Mouse (Mus musculus) adrenal gland, postnatal 14 days (tissue): ENCODE data around the gene Zfp352. TPM values are rescaled to one million over a fixed set of nuclear protein-coding genes. Genes with fewer than 3 reads are reported as not detected.
"Not testable (repeated sequence)": the region's sequence is repeated elsewhere in the genome, so short reads cannot be mapped to it uniquely, and the experiment has no call there.

ENCODE experiments used
- DNase-seq: peaks from one replicate; pipeline ENCODE4 v3.0.0; 2021; ENCODE audit warnings: mixed read lengths
- long read RNA-seq, 2 experiments: library from polyadenylated mRNA; stranded (forward); transcript quantifications; one replicate each; pipeline ENCODE4 v2.0.0; 2021
- total RNA-seq: library from RNA; stranded (reverse); gene quantifications from 2 replicates; pipeline ENCODE4 v1.2.3, GENCODE M21; 2021

The Zfp352 gene
- total RNA-seq = not detected in 2 replicates
- long read RNA-seq, experiment 1 = 0 reads
- long read RNA-seq, experiment 2 = 0 reads

DNA sequence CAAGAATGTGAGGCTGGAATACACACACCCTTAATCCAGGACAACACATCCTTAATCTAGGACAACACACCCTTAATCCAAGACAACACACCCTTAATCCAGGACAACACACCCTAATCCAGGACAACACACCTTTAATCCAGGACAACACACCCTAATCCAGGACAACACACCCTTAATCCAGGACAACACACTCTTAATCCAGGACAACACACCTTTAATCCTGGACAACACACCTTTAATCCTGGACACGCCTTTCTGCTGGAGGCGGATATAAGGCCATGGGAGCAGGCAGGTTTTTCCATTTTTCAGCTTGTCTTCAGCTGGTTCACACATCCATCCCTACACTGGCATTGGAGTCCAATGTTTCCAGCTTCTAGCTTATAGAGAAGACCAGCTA lies at the start of gene Zfp352:
TSS of gene Zfp352 (plus strand) at position 301 of the 400 bp plus-strand sequence.
- DNase-seq = no peak

DNA sequence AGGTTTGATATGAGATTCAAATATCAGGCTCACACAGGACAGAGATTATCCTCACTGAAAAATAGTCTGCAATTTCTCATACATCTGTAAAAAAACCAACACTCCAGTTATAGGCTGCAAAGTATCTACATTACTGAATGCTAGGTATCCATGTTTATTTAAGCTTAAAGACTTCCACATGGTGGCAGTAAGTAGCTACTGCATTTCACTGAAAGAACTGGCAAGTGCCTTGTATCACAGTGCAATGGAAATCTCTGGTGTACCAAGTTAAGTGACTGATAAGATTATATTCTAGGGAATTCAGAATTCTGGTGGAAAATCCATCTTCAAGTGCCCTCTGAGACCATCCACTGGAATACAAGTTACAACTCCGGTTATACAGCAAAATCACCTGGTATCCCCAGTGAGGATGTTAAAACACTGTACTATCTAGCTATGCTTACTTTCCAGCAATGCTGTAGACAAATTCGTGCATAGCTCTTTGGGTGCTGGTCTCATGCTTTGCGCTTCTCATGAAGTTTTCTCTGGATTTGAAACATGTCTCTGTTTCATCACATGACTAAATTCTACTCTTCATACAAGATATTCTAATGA lies 47.6 kb upstream of the Zfp352 start:
- DNase-seq = no peak

- no peak for DNase-seq
Measured at GRCm38 (mm10) chr4:90174036-90174435, 44.6 kb upstream of the Zfp352 start.

DNA sequence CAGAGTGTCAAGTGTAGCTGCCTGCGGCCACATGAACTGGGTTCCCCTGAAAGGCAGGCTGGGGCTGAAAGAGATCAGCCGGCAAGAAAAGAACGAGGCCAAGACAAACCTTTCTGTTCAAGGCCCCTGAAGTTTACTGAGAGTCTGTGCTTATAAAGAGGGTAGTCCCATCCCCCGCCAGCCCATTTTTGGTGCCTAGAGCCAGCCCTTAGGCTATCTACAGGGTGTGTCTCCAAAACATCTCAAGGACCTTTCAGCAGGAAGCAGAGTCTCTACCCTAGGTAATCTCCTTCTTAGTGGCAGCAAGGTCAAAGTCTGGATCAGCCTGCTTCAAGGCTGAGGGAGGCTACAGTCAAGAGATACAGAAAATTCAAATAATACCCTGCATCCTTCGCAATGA lies 15.2 kb upstream of the Zfp352 start:
- no peak for DNase-seq

DNA sequence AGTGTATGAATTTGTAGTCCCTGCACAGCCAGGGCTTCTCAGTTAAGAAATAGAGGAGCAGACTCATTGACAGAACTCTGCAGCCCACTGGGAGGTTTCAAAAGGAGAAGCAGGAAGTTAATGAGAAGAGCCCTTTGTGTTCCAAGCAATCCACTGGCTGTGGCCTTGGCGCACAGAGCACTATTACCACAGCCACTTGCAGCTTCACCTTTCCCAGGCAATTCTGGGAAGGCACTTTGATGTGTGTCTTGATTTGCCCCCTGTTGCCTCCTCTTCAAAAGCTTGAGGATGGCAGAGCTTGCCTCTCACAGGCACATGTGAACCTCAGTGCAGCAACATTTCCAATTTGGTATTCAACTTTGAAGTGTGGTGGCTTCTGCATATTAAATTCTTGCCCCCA lies 7.1 kb upstream of the Zfp352 start:
- no peak for DNase-seq

- no peak for DNase-seq
Measured at GRCm38 (mm10) chr4:90212076-90212475, 6.5 kb upstream of the Zfp352 start.

DNA sequence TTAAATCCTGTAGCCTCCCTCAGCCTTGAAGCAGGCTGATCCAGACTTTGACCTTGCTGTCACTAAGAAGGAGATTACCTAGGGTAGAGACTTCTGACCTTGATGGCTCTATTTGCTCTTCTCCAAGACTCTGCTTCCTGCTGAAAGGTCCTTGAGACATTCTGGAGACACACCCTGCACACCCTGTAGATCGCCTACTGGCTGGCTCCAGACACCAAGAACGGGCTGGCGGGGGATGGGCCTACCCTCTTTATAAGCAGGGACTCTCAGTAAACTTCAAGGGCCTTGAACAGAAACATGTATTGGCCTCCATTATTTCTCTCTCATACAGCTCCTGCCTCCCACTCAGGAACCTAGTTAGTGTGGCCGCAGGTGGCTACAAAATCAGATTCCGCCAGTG lies 17.0 kb downstream of the Zfp352 start:
- not testable (repeated sequence) for DNase-seq

DNA sequence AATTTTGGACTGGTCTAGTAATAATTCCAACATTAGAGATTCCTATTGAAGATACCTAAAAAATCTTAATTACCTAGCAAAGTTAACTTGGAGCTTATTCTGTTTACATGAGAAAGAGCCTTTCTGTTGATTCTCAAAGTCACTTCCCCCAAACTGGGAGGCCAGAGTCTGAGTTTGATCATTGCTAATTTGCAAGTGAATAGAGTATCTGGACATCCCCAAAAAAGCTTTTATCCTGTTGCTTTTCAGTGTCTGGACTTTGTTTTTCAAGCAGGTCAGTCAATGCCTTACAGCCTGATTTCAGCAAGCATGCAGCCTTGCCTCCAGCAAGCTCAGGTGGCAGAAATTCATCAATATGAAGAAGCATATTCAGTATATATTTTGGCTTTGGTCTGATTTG lies 51.2 kb downstream of the Zfp352 start:
- DNase-seq = no peak
